Mouse (Mus musculus) heart, postnatal 0 days (tissue): ENCODE results near the gene Zfp580. TPM values are rescaled to one million over a fixed set of nuclear protein-coding genes. Genes with fewer than 3 reads are reported as not detected.
A peak's percentile ranks its signal among the peaks of the same experiment; 100 is the strongest.

Experiments used
- ATAC-seq: fragments of 200-750 bp; cut with Nextera tagmentation; 2 replicates; pipeline ENCODE4 v1.8.0; 2017; ENCODE audit warnings: low read depth, moderate number of reproducible peaks, moderate library complexity; ENCODE audit not compliant: insufficient read depth
- DNase-seq: peaks from one replicate; pipeline ENCODE4 v3.0.0-alpha.2; 2016; ENCODE audit warnings: low spot score
- H3K27ac ChIP-seq: fragments of 300-500 bp; sonication (generic); 2 replicates; pipeline ENCODE4 v1.5.1; 2014; ENCODE audit warnings: low read depth, mild to moderate bottlenecking
- H3K27me3 ChIP-seq: fragments of 300-500 bp; sonication (generic); 2 replicates; pipeline ENCODE4 v1.6.1; 2014; ENCODE audit warnings: low read length, mixed read lengths; ENCODE audit not compliant: control insufficient read depth, insufficient read depth
- H3K36me3 ChIP-seq: fragments of 300-500 bp; sonication (generic); replicated peaks from 2 replicates; pipeline ENCODE4 v1.6.1; 2014; ENCODE audit warnings: low read length, mixed read lengths; ENCODE audit not compliant: control insufficient read depth, insufficient read depth
- H3K4me1 ChIP-seq: fragments of 300-500 bp; sonication (generic); 2 replicates; pipeline ENCODE4 v1.6.1; 2014; ENCODE audit warnings: antibody characterized with exemption; ENCODE audit not compliant: control insufficient read depth, insufficient read depth
- H3K4me2 ChIP-seq: fragments of 300-500 bp; sonication (generic); 2 replicates; pipeline ENCODE4 v1.6.1; 2014; ENCODE audit warnings: low read depth, mild to moderate bottlenecking, low read length, moderate library complexity
- H3K4me3 ChIP-seq: fragments of 300-500 bp; sonication (generic); 2 replicates; pipeline ENCODE4 v1.5.1; 2014; ENCODE audit warnings: low read depth, low read length
- H3K9ac ChIP-seq: fragments of 300-500 bp; sonication (generic); replicated peaks from 2 replicates; pipeline ENCODE4 v1.6.1; 2014; ENCODE audit warnings: low read depth, low read length, mixed read lengths
- H3K9me3 ChIP-seq: fragments of 300-500 bp; sonication (generic); replicated peaks from 2 replicates; pipeline ENCODE4 v1.6.1; 2016; ENCODE audit warnings: low read length; ENCODE audit not compliant: control insufficient read depth
- CTCF ChIP-seq: IDR thresholded peaks from 2 replicates; pipeline ENCODE4 v1.5.1; 2016; ENCODE audit warnings: antibody characterized with exemption, control low read depth, low read depth
- EP300 ChIP-seq: IDR thresholded peaks from 2 replicates; pipeline ENCODE4 v1.6.1; 2016; ENCODE audit warnings: antibody characterized with exemption, low read depth
- WGBS: fragments of 180-500 bp; shearing (Covaris S2); extraction: QIAGEN DNeasy Blood & Tissue Kit; methylation state at CpG from one replicate; pipeline ENCODE4 v1.1.7; 2014; 5-methylcytosine and 5-hydroxymethylcytosine counted together
- polyA plus RNA-seq: library from polyadenylated mRNA; unstranded; fragments of >200 nt; fragmentation: Nextera tagmentation; extraction: Ambion mirVana; gene quantifications from 2 replicates; pipeline ENCODE4 v1.2.1, GENCODE M21; 2015
- total RNA-seq: library from RNA; depleted of rRNA; stranded (reverse); fragments of >200 nt; gene quantifications from 2 replicates; pipeline ENCODE4 v1.2.3, GENCODE M21; 2014; ENCODE audit warnings: low replicate concordance

Gene Zfp580
- total and polyA plus RNA-seq, 2 experiments from 2014 or later = 16.6 TPM; not detected in 1

DNA sequence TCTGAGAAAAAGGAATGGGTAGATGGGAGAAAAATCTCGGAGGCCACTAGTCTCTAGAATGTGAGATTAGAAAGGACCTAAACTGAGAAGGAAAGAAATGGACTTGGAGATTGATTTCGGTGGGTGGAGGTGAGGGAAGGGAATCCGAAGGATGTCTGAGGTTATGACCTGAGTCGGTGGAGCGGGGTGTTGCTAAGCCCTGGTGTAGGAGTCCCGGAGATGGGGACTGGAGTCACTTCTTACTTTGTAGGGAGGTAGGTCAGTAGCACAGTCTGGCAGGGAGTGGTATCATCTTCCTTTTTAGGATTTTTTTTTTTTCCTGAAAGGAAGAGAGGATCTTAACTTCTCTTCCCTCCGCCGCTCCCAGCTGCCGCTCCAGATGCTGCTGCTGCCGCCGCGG, 1.1 kb downstream of the Zfp580 start:
- peaks cover 54% of the 10 kb centered on the region for H3K27me3 ChIP-seq
- 5% methylated on average over 9 of the region's 12 CpGs for WGBS
- H3K4me2 ChIP-seq = peak overlapping the region; percentile 92
- no peak overlapping the region for H3K27ac ChIP-seq
- H3K36me3 ChIP-seq = no peaks in the 10 kb centered on the region
- peak overlapping the region; percentile 67 for H3K4me3 ChIP-seq
- H3K9me3 ChIP-seq = no peaks in the 10 kb centered on the region
- TF ChIP-seq CTCF (no peak), EP300 (no peak)
- DNase-seq (no peak), ATAC-seq (no peak)
- peaks cover 15% of the 10 kb centered on the region for H3K4me1 ChIP-seq
- peak overlapping the region; percentile 36 for H3K9ac ChIP-seq

DNA sequence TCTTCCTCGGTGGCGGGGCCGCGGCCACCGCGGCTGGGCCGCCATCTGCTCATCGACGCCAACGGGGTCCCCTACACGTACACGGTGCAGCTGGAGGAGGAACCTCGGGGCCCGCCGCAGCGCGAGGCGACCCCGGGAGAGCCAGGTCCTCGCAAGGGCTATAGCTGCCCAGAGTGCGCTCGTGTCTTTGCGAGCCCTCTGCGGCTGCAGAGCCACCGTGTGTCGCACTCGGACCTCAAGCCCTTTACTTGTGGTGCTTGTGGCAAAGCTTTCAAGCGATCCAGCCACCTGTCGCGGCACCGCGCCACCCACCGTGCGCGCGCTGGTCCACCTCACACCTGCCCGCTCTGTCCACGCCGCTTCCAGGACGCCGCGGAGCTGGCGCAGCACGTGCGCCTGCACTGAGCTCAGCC, 1.6 kb downstream of the Zfp580 start:
- no peak for TF ChIP-seq EP300
- no peak for TF ChIP-seq CTCF
- Histone ChIP-seq H3K4me3 (peak overlapping the region; percentile 67), H3K9me3 (no peaks in the 10 kb centered on the region), H3K4me2 (peak overlapping the region; percentile 92), H3K36me3 (no peaks in the 10 kb centered on the region), H3K4me1 (peaks cover 15% of the 10 kb centered on the region), H3K27ac (no peak overlapping the region), H3K27me3 (peaks cover 59% of the 10 kb centered on the region), H3K9ac (peak overlapping the region; percentile 36)
- no peak for ATAC-seq
- WGBS = 8% methylated on average over 41 of the region's 45 CpGs
- no peak for DNase-seq

DNA sequence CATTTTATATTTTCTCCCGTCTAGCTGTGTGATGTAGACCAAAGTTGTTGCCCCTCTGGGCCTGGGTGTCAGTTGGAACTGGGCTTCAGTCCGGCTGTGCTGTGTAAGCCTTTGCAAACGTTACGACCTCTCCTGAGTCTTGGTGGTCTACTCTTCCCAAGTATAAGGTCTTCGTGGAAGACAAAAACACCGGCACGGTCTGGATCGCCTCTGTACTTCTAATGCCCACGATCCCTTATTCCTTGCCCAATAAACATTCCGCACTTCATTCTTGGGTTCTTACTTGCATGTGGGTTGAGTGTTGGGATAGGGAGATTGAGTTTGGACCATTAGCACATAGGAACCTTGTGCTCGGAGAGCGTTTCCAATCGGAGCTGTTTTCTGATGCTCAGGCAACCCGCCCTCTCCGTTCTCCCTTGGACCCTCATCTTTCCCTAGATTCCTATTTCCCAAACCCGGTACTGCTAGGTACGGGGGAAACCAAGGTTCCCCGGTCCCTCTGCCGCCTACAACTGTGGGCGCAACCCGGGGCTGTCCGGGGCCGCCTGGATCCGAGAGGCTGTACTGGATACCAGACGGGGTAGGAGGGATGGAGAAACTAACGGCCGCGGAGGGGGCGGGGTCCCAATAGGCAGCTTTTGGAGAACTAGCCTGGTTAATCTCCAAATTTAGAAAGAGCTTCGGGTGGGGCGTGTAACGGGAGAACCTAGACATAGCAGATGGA, 2.3 kb downstream of the Zfp580 start:
- Histone ChIP-seq H3K4me1 (peaks cover 15% of the 10 kb centered on the region), H3K9me3 (no peaks in the 10 kb centered on the region), H3K27me3 (peaks cover 65% of the 10 kb centered on the region), H3K36me3 (no peaks in the 10 kb centered on the region), H3K4me2 (peak overlapping the region; percentile 92), H3K9ac (no peak overlapping the region), H3K4me3 (peak overlapping the region; percentile 67), H3K27ac (no peak overlapping the region)
- no peak for ATAC-seq
- TF ChIP-seq CTCF (no peak), EP300 (no peak)
- WGBS = 12% methylated on average over 32 of the region's 32 CpGs
- DNase-seq = no peak

DNA sequence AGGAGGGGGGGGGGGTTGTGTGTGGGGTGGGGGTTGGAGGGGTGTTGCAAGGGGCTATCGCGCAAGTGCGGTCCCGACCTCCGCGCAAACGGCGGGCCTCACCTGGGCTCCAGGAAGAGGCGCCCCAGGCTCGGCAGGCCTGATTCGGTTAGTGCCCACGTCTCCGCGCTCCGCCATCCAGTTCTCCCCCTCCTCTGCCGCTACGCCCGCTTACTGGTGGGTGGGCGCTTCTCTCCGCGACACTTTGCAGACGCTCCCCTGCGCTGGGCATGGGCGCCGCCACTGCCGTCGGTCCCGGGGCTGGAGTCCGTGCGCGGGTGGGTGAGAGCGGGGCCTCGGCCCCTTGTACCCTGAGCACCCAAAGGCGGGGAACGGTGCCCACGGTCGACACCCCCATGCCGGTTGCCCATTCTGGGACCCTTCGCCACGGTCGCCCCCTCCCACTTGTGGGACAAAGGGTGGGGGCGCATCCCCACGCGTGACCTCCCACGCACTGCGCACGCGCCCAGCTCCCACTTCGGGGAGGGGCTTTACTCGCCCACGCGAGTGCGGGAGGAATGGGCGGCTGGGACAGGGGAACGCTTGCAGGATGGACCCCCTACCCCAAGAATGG, 5.4 kb downstream of the Zfp580 start:
- TF ChIP-seq EP300 = no peak
- no peak for TF ChIP-seq CTCF
- peak overlapping the region; percentile 21; the same call in 1 of the 2 replicates for H3K9ac ChIP-seq
- H3K27me3 ChIP-seq = peaks cover 65% of the 10 kb centered on the region
- no peaks in the 10 kb centered on the region for H3K9me3 ChIP-seq
- H3K4me3 ChIP-seq = peak overlapping the region; percentile 33
- no peaks in the 10 kb centered on the region for H3K36me3 ChIP-seq
- DNase-seq = no peak
- H3K4me1 ChIP-seq = peaks cover 14% of the 10 kb centered on the region
- peak overlapping the region; percentile 55 for H3K4me2 ChIP-seq
- 2% methylated on average over 52 of the region's 55 CpGs for WGBS
- ATAC-seq = no peak
- no peak overlapping the region for H3K27ac ChIP-seq

DNA sequence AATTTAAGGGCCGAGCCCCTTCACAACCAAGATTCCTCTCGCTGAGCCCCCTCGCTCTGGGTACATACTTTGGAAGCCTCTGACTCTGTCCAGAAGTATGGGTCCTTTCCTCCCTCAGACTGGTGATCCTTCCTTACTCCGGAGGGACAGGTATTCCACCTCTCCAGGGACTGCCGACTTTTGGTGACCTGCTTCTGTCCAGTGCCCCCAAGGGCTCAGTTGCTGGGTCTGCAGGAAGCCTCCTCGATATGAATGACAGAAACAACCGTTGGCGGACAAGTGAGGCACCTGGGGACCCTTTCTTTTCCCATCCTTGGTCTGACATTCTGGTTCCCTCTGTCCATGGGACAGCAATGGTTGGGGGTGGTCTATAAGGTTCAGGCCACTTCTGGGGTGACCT, 6.0 kb downstream of the Zfp580 start:
- Histone ChIP-seq H3K4me3 (no peak overlapping the region; the same call in 1 of the 2 replicates), H3K4me1 (peaks cover 11% of the 10 kb centered on the region), H3K9me3 (no peaks in the 10 kb centered on the region), H3K27ac (no peak overlapping the region), H3K4me2 (no peak overlapping the region), H3K9ac (no peak overlapping the region), H3K36me3 (no peaks in the 10 kb centered on the region), H3K27me3 (peaks cover 61% of the 10 kb centered on the region)
- 32% methylated on average over 8 of the region's 8 CpGs for WGBS
- no peak for TF ChIP-seq CTCF
- no peak for TF ChIP-seq EP300
- DNase-seq = no peak
- ATAC-seq = no peak
